ENCODE assay signal across 21 mouse cellular contexts in the genomic region with DNA sequence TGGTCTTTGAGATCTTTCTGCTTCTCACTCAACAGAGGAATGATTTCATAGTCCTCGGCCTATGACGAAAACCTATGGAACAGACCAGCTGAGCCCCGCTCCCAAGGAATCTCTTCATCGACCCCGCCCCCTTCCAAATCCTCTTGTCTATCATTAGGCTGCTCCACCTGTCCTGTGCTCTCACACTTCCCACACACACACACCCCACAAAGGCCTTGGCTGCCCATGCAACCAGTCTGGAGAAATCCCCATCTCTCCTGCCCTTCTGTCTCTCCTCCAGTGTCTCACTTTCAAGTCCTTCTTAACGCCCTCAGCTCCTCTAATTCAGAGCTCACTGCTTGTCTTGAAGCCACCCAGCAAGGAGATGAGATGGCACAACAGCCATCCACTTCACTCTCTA. TPM values are rescaled to one million over a fixed set of nuclear protein-coding genes. Genes with fewer than 3 reads are reported as not detected.
DNase-seq lines count a peak whose midpoint lies in the region; ATAC-seq and TF ChIP-seq lines count a peak whose summit lies in the region.
"Had no signal": no experiment of that assay in that cellular context is flagged by ENCODE, and none has a peak within 500 bp of the region (broad histone marks: within the 10 kb centered on the region; RNA-seq: fewer than 3 reads in every experiment).

No protein-coding gene starts in this region.

- H3K4me2 ChIP-seq in forebrain, embryonic 11.5 days (ENCODE audit: low read depth, low read length, severe bottlenecking): no peak overlapping the region
- no peak overlapping the region for H3K4me2 ChIP-seq in forebrain, postnatal 0 days (ENCODE audit: low read depth)
- H3K4me2 ChIP-seq in kidney, embryonic 14.5 days (replicated peaks; ENCODE audit: low read depth, low read length): no peak overlapping the region
- H3K4me2 ChIP-seq in stomach, postnatal 0 days (replicated peaks; ENCODE audit: low read depth): no peak overlapping the region
- H3K4me2 ChIP-seq: embryonic facial prominence, embryonic 12.5 days; embryonic facial prominence, embryonic 15.5 days; forebrain, embryonic 12.5 days; forebrain, embryonic 15.5 days; heart, embryonic 13.5 days; hindbrain, embryonic 12.5 days; hindbrain, embryonic 15.5 days had no signal

- ATAC-seq in forebrain, embryonic 11.5 days (replicated peaks; ENCODE audit: low FRiP score): no peak
- ATAC-seq in forebrain, postnatal 0 days: no peak
- no peak for ATAC-seq in kidney, embryonic 14.5 days (ENCODE audit: low FRiP score, low TSS enrichment)
- ATAC-seq in stomach, postnatal 0 days (ENCODE audit: low FRiP score, low TSS enrichment): no peak
- ATAC-seq: forebrain, embryonic 15.5 days had no signal

- H3K27me3 ChIP-seq in forebrain, embryonic 11.5 days (ENCODE audit: control insufficient read depth, insufficient read depth, low read length): no peaks in the 10 kb centered on the region
- no peaks in the 10 kb centered on the region for H3K27me3 ChIP-seq in forebrain, postnatal 0 days (ENCODE audit: insufficient read depth, low read length)
- no peaks in the 10 kb centered on the region for H3K27me3 ChIP-seq in kidney, embryonic 14.5 days (ENCODE audit: control insufficient read depth, insufficient read depth, low read length)
- H3K27me3 ChIP-seq in limb, embryonic 10.5 days (ENCODE audit: low read depth, poor library complexity, severe bottlenecking): no peaks in the 10 kb centered on the region
- H3K27me3 ChIP-seq in stomach, postnatal 0 days (ENCODE audit: control insufficient read depth, insufficient read depth, low read length): no peaks in the 10 kb centered on the region
- H3K27me3 ChIP-seq: embryonic facial prominence, embryonic 12.5 days; embryonic facial prominence, embryonic 15.5 days; forebrain, embryonic 12.5 days; forebrain, embryonic 15.5 days; heart, embryonic 13.5 days; hindbrain, embryonic 12.5 days; hindbrain, embryonic 15.5 days had no signal

- no peaks in the 10 kb centered on the region for H3K36me3 ChIP-seq in forebrain, embryonic 11.5 days (ENCODE audit: control insufficient read depth, insufficient read depth, low read length)
- peaks cover 10% of the 10 kb centered on the region; the same call in 1 of the 2 replicates for H3K36me3 ChIP-seq in forebrain, postnatal 0 days (ENCODE audit: insufficient read depth)
- peaks cover 16% of the 10 kb centered on the region for H3K36me3 ChIP-seq in kidney, embryonic 14.5 days (ENCODE audit: control insufficient read depth, insufficient read depth, low read length)
- H3K36me3 ChIP-seq in limb, embryonic 10.5 days: peaks cover 10% of the 10 kb centered on the region; the same call in 1 of the 2 replicates
- peaks cover 7% of the 10 kb centered on the region for H3K36me3 ChIP-seq in stomach, postnatal 0 days (ENCODE audit: control insufficient read depth, insufficient read depth, low read length)
- H3K36me3 ChIP-seq: forebrain, embryonic 12.5 days; forebrain, embryonic 15.5 days; hindbrain, embryonic 12.5 days; hindbrain, embryonic 15.5 days had no signal

- H3K9me3 ChIP-seq in forebrain, embryonic 11.5 days (ENCODE audit: control insufficient read depth, low read length): no peaks in the 10 kb centered on the region
- H3K9me3 ChIP-seq in forebrain, postnatal 0 days (ENCODE audit: low read length): no peaks in the 10 kb centered on the region
- H3K9me3 ChIP-seq in kidney, embryonic 14.5 days (ENCODE audit: control insufficient read depth, low read length): no peaks in the 10 kb centered on the region
- H3K9me3 ChIP-seq in limb, embryonic 10.5 days (replicated peaks): no peaks in the 10 kb centered on the region
- H3K9me3 ChIP-seq in stomach, postnatal 0 days (ENCODE audit: control insufficient read depth, low read length): no peaks in the 10 kb centered on the region
- H3K9me3 ChIP-seq: embryonic facial prominence, embryonic 12.5 days; embryonic facial prominence, embryonic 15.5 days; forebrain, embryonic 12.5 days; forebrain, embryonic 15.5 days; heart, embryonic 13.5 days; hindbrain, embryonic 12.5 days; hindbrain, embryonic 15.5 days had no signal

- no peak overlapping the region for H3K27ac ChIP-seq in forebrain, embryonic 11.5 days (ENCODE audit: low read depth, low read length)
- H3K27ac ChIP-seq in forebrain, postnatal 0 days (ENCODE audit: low read depth, low read length): no peak overlapping the region
- H3K27ac ChIP-seq in kidney, embryonic 14.5 days (ENCODE audit: low read depth, low read length): no peak overlapping the region
- H3K27ac ChIP-seq in limb, embryonic 10.5 days: peak overlapping the region; percentile 56; the same call in 1 of the 2 replicates
- H3K27ac ChIP-seq in stomach, postnatal 0 days (replicated peaks): no peak overlapping the region
- H3K27ac ChIP-seq: embryonic facial prominence, embryonic 12.5 days; embryonic facial prominence, embryonic 15.5 days; forebrain, embryonic 12.5 days; forebrain, embryonic 15.5 days; heart, embryonic 13.5 days; hindbrain, embryonic 12.5 days; hindbrain, embryonic 15.5 days had no signal

- peak; percentile 30 for DNase-seq in forebrain, embryonic 11.5 days (ENCODE audit: low spot score)
- DNase-seq in forebrain, postnatal 0 days: no peak
- DNase-seq in kidney, postnatal 10 days: peak; percentile 8
- DNase-seq in limb, embryonic 10.5 days (ENCODE audit: low spot score): no peak
- no peak for DNase-seq in stomach, postnatal 0 days (ENCODE audit: low spot score)
- no peak for DNase-seq in adrenal gland, postnatal 10 days
- DNase-seq: adrenal gland, adult 2 months; adrenal gland, postnatal 25 days; cerebellum, adult 18-20 months; cerebellum, adult 9-10 months; cerebellum, postnatal 14 days; gastrocnemius, postnatal 10 days; gastrocnemius, postnatal 36 days had no signal

- TF ChIP-seq CTCF in forebrain, postnatal 0 days (IDR thresholded peaks at IDR 0.05; ENCODE audit: low read depth): no peak
- TF ChIP-seq CTCF in stomach, postnatal 0 days (IDR thresholded peaks at IDR 0.05; ENCODE audit: low read depth): no peak

- TF ChIP-seq EP300 in stomach, postnatal 0 days (optimal IDR thresholded peaks at IDR 0.05): no peak

- 84% methylated on average over 6 of the region's 6 CpGs for WGBS in forebrain, embryonic 11.5 days
- WGBS in forebrain, postnatal 0 days: 84% methylated on average over 6 of the region's 6 CpGs
- 91% methylated on average over 6 of the region's 6 CpGs for WGBS in kidney, embryonic 14.5 days
- 88% methylated on average over 6 of the region's 6 CpGs for WGBS in limb, embryonic 10.5 days
- 88% methylated on average over 6 of the region's 6 CpGs for WGBS in stomach, postnatal 0 days

- H3K4me3 ChIP-seq in forebrain, embryonic 11.5 days (ENCODE audit: low read depth, low read length): no peak overlapping the region
- no peak overlapping the region for H3K4me3 ChIP-seq in forebrain, postnatal 0 days (ENCODE audit: low read depth, low read length)
- H3K4me3 ChIP-seq in kidney, embryonic 14.5 days (ENCODE audit: low read length): no peak overlapping the region
- no peak overlapping the region for H3K4me3 ChIP-seq in limb, embryonic 10.5 days
- no peak overlapping the region for H3K4me3 ChIP-seq in stomach, postnatal 0 days (ENCODE audit: low read depth, low read length)
- H3K4me3 ChIP-seq: embryonic facial prominence, embryonic 12.5 days; embryonic facial prominence, embryonic 15.5 days; forebrain, embryonic 12.5 days; forebrain, embryonic 15.5 days; heart, embryonic 13.5 days; hindbrain, embryonic 12.5 days; hindbrain, embryonic 15.5 days had no signal

- no peak overlapping the region for H3K9ac ChIP-seq in forebrain, embryonic 11.5 days (ENCODE audit: low read length)
- H3K9ac ChIP-seq in forebrain, postnatal 0 days: no peak overlapping the region
- H3K9ac ChIP-seq in kidney, embryonic 14.5 days (ENCODE audit: low read depth, low read length): no peak overlapping the region
- no peak overlapping the region for H3K9ac ChIP-seq in stomach, postnatal 0 days (ENCODE audit: low read length)
- H3K9ac ChIP-seq: embryonic facial prominence, embryonic 12.5 days; embryonic facial prominence, embryonic 15.5 days; forebrain, embryonic 12.5 days; forebrain, embryonic 15.5 days; heart, embryonic 13.5 days; hindbrain, embryonic 12.5 days; hindbrain, embryonic 15.5 days had no signal

- no peaks in the 10 kb centered on the region for H3K4me1 ChIP-seq in forebrain, embryonic 11.5 days (replicated peaks; ENCODE audit: control insufficient read depth, insufficient read depth, low read length)
- H3K4me1 ChIP-seq in forebrain, postnatal 0 days (ENCODE audit: insufficient read depth): no peaks in the 10 kb centered on the region
- no peaks in the 10 kb centered on the region for H3K4me1 ChIP-seq in kidney, embryonic 14.5 days (ENCODE audit: control insufficient read depth, insufficient read depth, low read length)
- H3K4me1 ChIP-seq in limb, embryonic 10.5 days: peaks cover 30% of the 10 kb centered on the region; the same call in 1 of the 2 replicates
- H3K4me1 ChIP-seq in stomach, postnatal 0 days (replicated peaks; ENCODE audit: control insufficient read depth, insufficient read depth): no peaks in the 10 kb centered on the region
- H3K4me1 ChIP-seq: embryonic facial prominence, embryonic 12.5 days; embryonic facial prominence, embryonic 15.5 days; forebrain, embryonic 15.5 days; heart, embryonic 13.5 days; hindbrain, embryonic 12.5 days; hindbrain, embryonic 15.5 days had no signal

RNA-seq across cellular contexts. Expression of a gene that starts 40.5 kb away (rescaled TPM):
- polyA plus RNA-seq in forebrain, embryonic 11.5 days (2014; fragmentation: Nextera tagmentation; extraction: Ambion mirVana): 981 and 1,071 TPM in 2 replicates
- total RNA-seq in forebrain, postnatal 0 days (2014; rRNA removed): 996 and 1,231 TPM in 2 replicates
- polyA plus RNA-seq in forebrain, postnatal 0 days (2015; fragmentation: Nextera tagmentation; extraction: Ambion mirVana): 709 and 888 TPM in 2 replicates
- 1,488 and 1,909 TPM in 2 replicates for polyA plus RNA-seq in kidney, embryonic 14.5 days (2014; fragmentation: Nextera tagmentation; extraction: Ambion mirVana)
- 1,202 and 1,379 TPM in 2 replicates for polyA plus RNA-seq in limb, embryonic 10.5 days (2016; fragmentation: Nextera tagmentation; extraction: Ambion mirVana)
- 1,183 and 1,198 TPM in 2 replicates for polyA plus RNA-seq in stomach, postnatal 0 days (2015; fragmentation: Nextera tagmentation; extraction: Ambion mirVana)
- total RNA-seq in adrenal gland, postnatal 10 days (2021): 100 to 1,000 TPM; 866 to 886 TPM

Comparison
In these comparisons a context has a peak if more than half of its experiments do, and no peak if none do; other contexts are left out.
1. DNase-seq: peak in forebrain, embryonic 11.5 days (single experiment) and kidney, postnatal 10 days (single experiment); none in forebrain, postnatal 0 days (single experiment), limb, embryonic 10.5 days (single experiment), stomach, postnatal 0 days (single experiment) and adrenal gland, postnatal 10 days (single experiment).